Mouse (Mus musculus) lung, adult 2 months (tissue): Measurements from ENCODE around the gene Cldn6. TPM values are rescaled to one million over a fixed set of nuclear protein-coding genes. Genes with fewer than 3 reads are reported as not detected.

Experiments
- DNase-seq: peaks from one replicate; pipeline ENCODE4 v3.0.0; 2022
- H3K4me1 ChIP-seq: fragments of 200-500 bp; 2 replicates; pipeline ENCODE4 v1.6.1; 2011; ENCODE audit warnings: low read length; ENCODE audit not compliant: control insufficient read depth, insufficient read depth
- H3K4me3 ChIP-seq: fragments of 200-500 bp; replicated peaks from 2 replicates; pipeline ENCODE3; 2011; ENCODE audit warnings: low read depth, mild to moderate bottlenecking, control low read depth, low read length; ENCODE audit errors: extremely low read depth
- CTCF ChIP-seq: fragments of 200-500 bp; IDR thresholded peaks from 2 replicates; pipeline ENCODE4 v1.5.1; 2011; ENCODE audit warnings: mild to moderate bottlenecking, low read length, control low read depth; ENCODE audit not compliant: insufficient read depth
- POLR2A ChIP-seq: fragments of 200-500 bp; IDR thresholded peaks from 2 replicates; pipeline ENCODE4 v1.6.1; 2011; ENCODE audit warnings: low read depth, mild to moderate bottlenecking, control low read depth, low read length, borderline replicate concordance; ENCODE audit errors: extremely low read depth
- WGBS: fragments of 180-500 bp; shearing (Covaris S2); methylation state at CpG from one replicate; pipeline ENCODE4 v1.1.7; 2018; 5-methylcytosine and 5-hydroxymethylcytosine counted together
- polyA plus RNA-seq: library from polyadenylated mRNA; depleted of rRNA; stranded (reverse); fragments of >200 nt; gene quantifications from 2 replicates; pipeline ENCODE4 v1.2.3, GENCODE M21; 2012

Gene Cldn6
- polyA plus RNA-seq, 1 experiment: 0.86 TPM

- no peak for DNase-seq
- H3K4me1 ChIP-seq: no peaks in the 10 kb centered on the region
- no peak overlapping the region for H3K4me3 ChIP-seq
- WGBS: 87% methylated on average over 3 of the region's 3 CpGs
- no peak for TF ChIP-seq CTCF
- no peak for TF ChIP-seq POLR2A
Observed at GRCm38 (mm10) chr17:23658450-23658849, 20.6 kb upstream of the Cldn6 start.

DNA sequence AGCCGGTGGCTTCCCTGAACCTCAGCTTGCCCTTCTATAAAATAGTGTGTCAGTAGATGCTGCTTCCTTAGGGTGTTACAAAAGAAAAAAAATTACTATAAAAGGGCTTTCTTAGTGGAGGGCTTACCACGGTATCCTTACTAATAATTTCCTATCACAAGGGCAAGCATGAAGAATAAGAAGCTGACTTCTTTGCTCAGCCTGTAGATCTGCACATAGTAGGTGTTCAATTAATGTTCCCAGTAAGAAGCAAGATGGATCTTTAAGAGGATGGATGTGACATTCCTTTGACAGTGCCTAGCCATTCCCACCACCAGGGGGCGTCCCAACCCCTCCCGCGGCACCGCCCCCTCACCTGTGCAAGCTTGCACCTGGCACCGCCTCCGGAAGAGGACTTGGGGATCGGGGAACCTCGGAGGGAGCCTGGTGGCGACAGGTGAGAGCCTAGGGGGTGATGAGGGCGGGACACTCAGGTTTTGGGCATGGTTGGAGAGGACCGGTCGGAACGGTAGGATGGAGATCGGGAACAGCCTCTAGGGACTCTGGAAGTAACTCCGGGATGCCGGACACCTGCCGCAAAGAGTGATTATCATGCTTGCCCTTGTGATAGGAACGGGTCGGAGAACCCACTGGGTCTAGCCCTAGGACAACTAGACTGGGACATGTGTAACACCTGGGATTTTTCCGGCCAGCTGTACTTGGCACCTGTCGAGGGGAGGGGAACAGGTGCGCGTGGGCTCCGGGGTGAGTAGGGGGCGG lies 18.8 kb upstream of the Cldn6 start, which contains the start of gene Bicdl2:
Gene Bicdl2 (plus strand): TSS at position 390 of the 759 bp plus-strand sequence.
- WGBS: 5% methylated on average over 27 of the region's 27 CpGs
- peak within 1 kb of the TSS; percentile 76 for H3K4me3 ChIP-seq
- peaks cover 2% of the 10 kb centered on the region; the same call in 1 of the 2 replicates for H3K4me1 ChIP-seq
- TF ChIP-seq CTCF: peak; percentile 61
- TF ChIP-seq POLR2A: peak; percentile 20; the same call in 1 of the 2 replicates
- DNase-seq: peak; percentile 81

- 4% methylated on average over 14 of the region's 14 CpGs for WGBS
- Histone ChIP-seq H3K4me3 (peak overlapping the region; percentile 76), H3K4me1 (peaks cover 2% of the 10 kb centered on the region; the same call in 1 of the 2 replicates)
- peak; percentile 36 for DNase-seq
- TF ChIP-seq POLR2A (no peak), CTCF (no peak)
Observed at GRCm38 (mm10) chr17:23660876-23661200, 18.2 kb upstream of the Cldn6 start.

GRCm38 (mm10) chr17:23661526-23661925 lies 17.5 kb upstream of the Cldn6 start:
- peaks cover 2% of the 10 kb centered on the region; the same call in 1 of the 2 replicates for H3K4me1 ChIP-seq
- no peak for DNase-seq
- H3K4me3 ChIP-seq: no peak overlapping the region
- WGBS: 3% methylated on average over 9 of the region's 9 CpGs
- peak; percentile 32; the same call in 1 of the 2 replicates for TF ChIP-seq CTCF
- no peak for TF ChIP-seq POLR2A

DNA sequence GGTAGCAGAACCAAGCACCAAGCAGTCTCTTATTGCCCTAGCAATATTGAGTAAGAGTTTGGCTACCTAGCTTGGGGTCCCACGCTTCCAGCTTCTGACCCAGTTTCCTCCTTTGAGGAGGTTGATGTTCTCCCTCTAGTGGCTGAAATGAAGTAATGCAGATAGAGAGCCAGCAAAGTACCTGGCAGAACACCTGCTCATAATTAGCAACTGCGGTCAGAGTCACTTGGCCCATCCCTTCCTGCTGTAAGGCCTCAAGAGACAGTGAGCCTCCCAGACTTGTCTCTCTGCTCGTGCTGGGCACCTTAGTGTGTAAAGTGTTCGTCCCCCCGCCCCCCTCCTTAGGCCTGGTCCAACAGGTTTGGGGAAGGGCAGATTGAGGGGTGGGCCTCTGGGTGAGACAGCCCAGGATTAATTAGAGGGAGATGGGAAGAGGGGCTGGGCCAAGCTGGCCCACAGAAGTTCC lies 14.5 kb upstream of the Cldn6 start:
- DNase-seq: peak; percentile 19
- WGBS: 20% methylated on average over 5 of the region's 5 CpGs
- no peak for TF ChIP-seq POLR2A
- peak; percentile 51 for TF ChIP-seq CTCF
- Histone ChIP-seq H3K4me3 (no peak overlapping the region), H3K4me1 (peaks cover 2% of the 10 kb centered on the region; the same call in 1 of the 2 replicates)

GRCm38 (mm10) chr17:23665511-23665910 lies 13.5 kb upstream of the Cldn6 start:
- no peak for DNase-seq
- peaks cover 2% of the 10 kb centered on the region; the same call in 1 of the 2 replicates for H3K4me1 ChIP-seq
- H3K4me3 ChIP-seq: no peak overlapping the region
- 78% methylated on average over 14 of the region's 14 CpGs for WGBS
- TF ChIP-seq CTCF: no peak
- no peak for TF ChIP-seq POLR2A

DNA sequence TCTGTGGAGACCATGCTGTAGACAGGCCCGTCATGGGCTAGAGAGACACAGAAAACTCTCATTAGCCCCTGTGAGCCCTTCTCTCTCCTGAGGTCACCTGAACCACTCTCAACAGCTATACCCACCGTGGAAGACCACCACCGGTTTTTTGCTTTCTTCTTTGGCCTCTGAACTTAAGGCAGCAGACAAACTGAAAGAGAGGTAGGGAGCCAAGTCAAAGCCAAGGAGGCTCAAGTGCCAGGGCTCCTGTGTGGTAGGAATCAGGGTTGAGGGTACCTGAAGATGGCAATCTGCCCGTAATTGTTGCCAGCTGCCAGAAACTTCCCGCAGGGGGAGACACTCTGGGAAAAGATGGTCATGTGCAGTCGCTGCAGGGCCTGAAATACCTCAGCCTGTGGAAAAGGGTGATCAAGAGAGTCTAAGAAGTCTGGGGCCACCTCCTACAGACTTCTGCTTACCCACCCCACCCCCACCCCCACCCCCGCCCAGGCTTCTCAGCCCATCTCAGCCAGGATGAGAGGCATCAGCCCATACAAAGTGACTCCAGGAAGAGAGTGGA lies 8.5 kb upstream of the Cldn6 start:
- TF ChIP-seq CTCF (no peak), POLR2A (no peak)
- DNase-seq: no peak

DNA sequence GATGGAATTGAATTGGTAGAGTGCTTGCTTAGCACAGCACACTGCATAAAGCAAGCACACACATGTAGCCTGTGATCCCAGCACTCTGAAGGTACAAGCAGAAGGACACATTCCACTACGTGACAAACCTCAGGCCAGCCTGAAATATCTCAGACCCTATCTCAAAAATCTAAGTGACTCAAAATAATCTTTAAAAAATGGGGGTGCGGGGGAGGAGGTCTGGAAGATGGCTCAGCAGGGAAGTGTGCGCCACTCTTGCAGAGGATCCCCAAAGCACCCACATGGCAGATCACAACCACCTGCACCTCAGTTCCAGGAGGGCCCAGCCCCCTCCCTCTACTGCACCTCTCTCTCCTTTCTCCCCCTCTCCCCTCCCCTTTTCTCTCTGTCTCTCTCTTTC lies 7.5 kb upstream of the Cldn6 start:
- Histone ChIP-seq H3K4me1 (peaks cover 3% of the 10 kb centered on the region), H3K4me3 (no peak overlapping the region)
- TF ChIP-seq CTCF: no peak
- TF ChIP-seq POLR2A: no peak
- WGBS: 95% methylated on average over 3 of the region's 3 CpGs
- no peak for DNase-seq

More for the DNA sequence above, 8.5 kb upstream of the Cldn6 start:
- peaks cover 2% of the 10 kb centered on the region for H3K4me1 ChIP-seq
- no peak overlapping the region for H3K4me3 ChIP-seq
- WGBS: 87% methylated on average over 7 of the region's 7 CpGs

- no peak for DNase-seq
- Histone ChIP-seq H3K4me3 (no peak overlapping the region), H3K4me1 (peaks cover 3% of the 10 kb centered on the region)
- TF ChIP-seq POLR2A: no peak
- TF ChIP-seq CTCF: no peak
- 54% methylated on average over 3 of the region's 3 CpGs for WGBS
Observed at GRCm38 (mm10) chr17:23672761-23673160, 6.3 kb upstream of the Cldn6 start.
